Mouse (Mus musculus): Measurements from ENCODE around the gene Myo16. TPM values are rescaled to one million over a fixed set of nuclear protein-coding genes. Genes with fewer than 3 reads are reported as not detected.
A peak's percentile ranks its signal among the peaks of the same experiment; 100 is the strongest.

Gene Myo16
- polyA plus RNA-seq, 1 experiment from 2014 or later, result 4.1 TPM

DNA sequence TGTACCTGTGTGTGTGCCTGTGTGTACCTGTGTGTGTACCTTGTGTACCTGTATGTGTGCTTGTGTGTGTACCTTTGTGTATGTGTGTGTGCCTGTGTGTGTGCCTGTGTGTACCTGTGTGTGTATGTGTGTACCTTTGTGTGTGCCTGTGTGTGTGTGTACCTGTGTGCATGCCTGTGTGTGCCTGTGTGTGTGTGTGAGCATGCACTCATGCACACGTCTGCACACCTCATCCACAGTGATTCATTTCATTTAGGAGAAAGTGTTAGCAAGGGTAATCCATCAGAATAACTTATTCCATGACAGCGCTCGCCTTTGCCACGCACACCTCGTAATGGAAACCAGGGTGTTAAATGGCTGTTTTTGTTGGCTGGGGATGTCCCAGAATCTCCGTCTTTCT is 36.9 kb downstream of the Myo16 start:
- 83% methylated on average over 6 of the region's 6 CpGs for WGBS
- Histone ChIP-seq H3K36me3 (no peaks in the 10 kb centered on the region), H3K4me1 (no peaks in the 10 kb centered on the region), H3K27me3 (no peaks in the 10 kb centered on the region), H3K4me3 (no peak overlapping the region), H3K9ac (replicated peaks) (no peak overlapping the region), H3K9me3 (no peaks in the 10 kb centered on the region), H3K27ac (replicated peaks) (no peak overlapping the region), H3K4me2 (replicated peaks) (no peak overlapping the region)
- no peak for ATAC-seq (replicated peaks)

DNA sequence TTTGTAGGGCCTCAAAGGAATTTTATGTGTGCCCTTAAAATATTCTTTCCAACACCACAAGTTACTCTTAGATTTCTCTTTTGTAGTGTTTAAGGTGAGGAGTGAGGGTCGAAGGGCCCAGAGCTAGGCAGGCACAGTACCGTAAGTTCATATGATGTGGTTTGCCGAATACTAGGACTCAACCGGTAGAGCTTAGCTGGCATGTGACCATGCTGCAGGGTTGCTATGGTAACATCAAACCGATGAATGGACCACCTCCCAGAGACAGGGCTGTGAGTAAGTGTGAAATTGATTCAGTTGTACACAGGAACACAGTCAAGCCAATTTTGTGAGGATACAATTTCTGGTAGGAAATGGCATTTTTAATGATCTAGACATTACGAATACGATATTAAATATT is 44.5 kb downstream of the Myo16 start:
- 32% methylated on average over 7 of the region's 7 CpGs for WGBS
- Histone ChIP-seq H3K36me3 (no peaks in the 10 kb centered on the region), H3K4me2 (replicated peaks) (no peak overlapping the region), H3K4me3 (no peak overlapping the region), H3K9me3 (no peaks in the 10 kb centered on the region), H3K4me1 (peaks cover 26% of the 10 kb centered on the region), H3K27me3 (no peaks in the 10 kb centered on the region), H3K9ac (replicated peaks) (no peak overlapping the region), H3K27ac (replicated peaks) (no peak overlapping the region)
- ATAC-seq (replicated peaks), result peak; percentile 91

- Histone ChIP-seq H3K27me3 (no peaks in the 10 kb centered on the region), H3K4me3 (no peak overlapping the region), H3K9ac (replicated peaks) (no peak overlapping the region), H3K36me3 (no peaks in the 10 kb centered on the region), H3K9me3 (no peaks in the 10 kb centered on the region), H3K4me2 (replicated peaks) (no peak overlapping the region), H3K27ac (replicated peaks) (no peak overlapping the region), H3K4me1 (peaks cover 26% of the 10 kb centered on the region)
- WGBS, result 59% methylated on average over 5 of the region's 5 CpGs
- ATAC-seq (replicated peaks), result no peak; the same call in 1 of the 2 replicates
These were observed 45.6 kb downstream of the Myo16 start for GRCm38 (mm10) chr8:10199301-10199700.

- Histone ChIP-seq H3K9me3 (no peaks in the 10 kb centered on the region), H3K27ac (replicated peaks) (no peak overlapping the region), H3K27me3 (no peaks in the 10 kb centered on the region), H3K36me3 (no peaks in the 10 kb centered on the region), H3K4me1 (peaks cover 26% of the 10 kb centered on the region), H3K9ac (replicated peaks) (no peak overlapping the region), H3K4me3 (no peak overlapping the region), H3K4me2 (replicated peaks) (no peak overlapping the region)
- no peak for ATAC-seq (replicated peaks)
- 80% methylated on average over 8 of the region's 8 CpGs for WGBS
These were observed 46.3 kb downstream of the Myo16 start for GRCm38 (mm10) chr8:10200042-10200441.

GRCm38 (mm10) chr8:10215023-10215422 is 61.3 kb downstream of the Myo16 start:
- Histone ChIP-seq H3K9ac (replicated peaks) (no peak overlapping the region), H3K27me3 (no peaks in the 10 kb centered on the region), H3K36me3 (no peaks in the 10 kb centered on the region), H3K9me3 (no peaks in the 10 kb centered on the region), H3K4me2 (replicated peaks) (no peak overlapping the region), H3K27ac (replicated peaks) (no peak overlapping the region), H3K4me1 (no peaks in the 10 kb centered on the region), H3K4me3 (no peak overlapping the region)
- ATAC-seq (replicated peaks), result no peak
- WGBS, result 58% methylated on average over 3 of the region's 3 CpGs

GRCm38 (mm10) chr8:10219761-10220276 is 66.1 kb downstream of the Myo16 start:
- no peaks in the 10 kb centered on the region for H3K9me3 ChIP-seq
- no peak overlapping the region for H3K27ac ChIP-seq (replicated peaks)
- no peak for ATAC-seq (replicated peaks)
- no peak overlapping the region for H3K4me2 ChIP-seq (replicated peaks)
- WGBS, result 61% methylated on average over 5 of the region's 5 CpGs
- H3K27me3 ChIP-seq, result no peaks in the 10 kb centered on the region
- H3K9ac ChIP-seq (replicated peaks), result no peak overlapping the region
- no peaks in the 10 kb centered on the region for H3K36me3 ChIP-seq
- no peak overlapping the region for H3K4me3 ChIP-seq
- H3K4me1 ChIP-seq, result peaks cover 20% of the 10 kb centered on the region

- no peak overlapping the region for H3K4me2 ChIP-seq (replicated peaks)
- no peak overlapping the region for H3K27ac ChIP-seq (replicated peaks)
- no peaks in the 10 kb centered on the region for H3K9me3 ChIP-seq
- no peak for ATAC-seq (replicated peaks)
- no peaks in the 10 kb centered on the region for H3K36me3 ChIP-seq
- no peak overlapping the region for H3K4me3 ChIP-seq
- peaks cover 20% of the 10 kb centered on the region for H3K4me1 ChIP-seq
- H3K27me3 ChIP-seq, result no peaks in the 10 kb centered on the region
- 66% methylated on average over 2 of the region's 2 CpGs for WGBS
- H3K9ac ChIP-seq (replicated peaks), result no peak overlapping the region
These were observed 69.1 kb downstream of the Myo16 start for GRCm38 (mm10) chr8:10222770-10223169.

DNA sequence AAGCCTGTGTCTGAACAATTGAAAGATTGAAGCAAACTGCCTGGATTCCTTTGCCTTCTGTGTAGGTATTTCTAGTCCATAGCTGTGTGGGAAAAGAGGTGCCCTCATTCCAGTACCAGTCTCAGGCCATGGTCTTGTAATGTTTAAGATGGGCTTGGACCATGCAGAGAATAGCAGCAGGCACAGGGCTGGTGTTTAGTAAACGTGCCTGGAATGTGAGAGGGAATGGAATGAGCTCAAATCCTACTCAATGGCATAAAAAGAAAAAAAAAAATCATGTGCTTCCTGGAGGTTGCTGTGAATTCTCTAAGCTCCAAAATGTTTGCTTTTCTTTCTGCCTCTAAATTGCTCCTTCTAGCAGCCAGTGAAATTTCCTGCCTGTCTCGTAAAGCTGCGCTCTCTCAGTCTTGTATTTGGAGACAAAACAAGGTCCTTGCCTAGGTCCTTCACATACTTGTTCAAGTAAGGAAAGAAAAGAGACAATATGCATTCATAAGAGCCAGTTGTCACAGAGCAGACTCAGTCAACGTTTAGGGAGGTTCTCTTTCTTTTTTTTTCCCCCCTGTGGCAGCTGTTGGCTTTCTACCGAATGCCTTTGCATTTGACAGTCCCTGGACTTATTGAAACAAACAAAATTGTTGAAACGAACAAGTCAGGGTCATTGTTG is 70.0 kb downstream of the Myo16 start:
- Histone ChIP-seq H3K4me3 (no peak overlapping the region), H3K9me3 (no peaks in the 10 kb centered on the region), H3K4me1 (peaks cover 20% of the 10 kb centered on the region), H3K27ac (replicated peaks) (peak overlapping the region; percentile 57), H3K27me3 (no peaks in the 10 kb centered on the region), H3K4me2 (replicated peaks) (peak overlapping the region; percentile 11; the same call in 1 of the 2 replicates), H3K9ac (replicated peaks) (no peak overlapping the region), H3K36me3 (no peaks in the 10 kb centered on the region)
- peak; percentile 47; the same call in 1 of the 2 replicates for ATAC-seq (replicated peaks)
- 12% methylated on average over 6 of the region's 6 CpGs for WGBS

- WGBS, result 28% methylated on average over 10 of the region's 10 CpGs
These were observed 70.7 kb downstream of the Myo16 start for GRCm38 (mm10) chr8:10224305-10224971.

GRCm38 (mm10) chr8:10225018-10225417 is 71.3 kb downstream of the Myo16 start:
- Histone ChIP-seq H3K4me2 (replicated peaks) (no peak overlapping the region), H3K27ac (replicated peaks) (no peak overlapping the region), H3K36me3 (no peaks in the 10 kb centered on the region), H3K4me1 (peaks cover 20% of the 10 kb centered on the region), H3K9ac (replicated peaks) (no peak overlapping the region), H3K4me3 (no peak overlapping the region), H3K9me3 (no peaks in the 10 kb centered on the region), H3K27me3 (no peaks in the 10 kb centered on the region)
- ATAC-seq (replicated peaks), result 0 out of 2 replicates have a peak, but pooled peaks have one; percentile 37
- WGBS, result 66% methylated on average over 2 of the region's 2 CpGs

More at GRCm38 (mm10) chr8:10224305-10224971, 70.7 kb downstream of the Myo16 start:
- Histone ChIP-seq H3K27me3 (no peaks in the 10 kb centered on the region), H3K4me2 (replicated peaks) (peak overlapping the region; percentile 11), H3K27ac (replicated peaks) (peak overlapping the region; percentile 57), H3K36me3 (no peaks in the 10 kb centered on the region), H3K9me3 (no peaks in the 10 kb centered on the region), H3K9ac (replicated peaks) (no peak overlapping the region), H3K4me1 (peaks cover 20% of the 10 kb centered on the region), H3K4me3 (no peak overlapping the region)
- peak; percentile 85 for ATAC-seq (replicated peaks)

DNA sequence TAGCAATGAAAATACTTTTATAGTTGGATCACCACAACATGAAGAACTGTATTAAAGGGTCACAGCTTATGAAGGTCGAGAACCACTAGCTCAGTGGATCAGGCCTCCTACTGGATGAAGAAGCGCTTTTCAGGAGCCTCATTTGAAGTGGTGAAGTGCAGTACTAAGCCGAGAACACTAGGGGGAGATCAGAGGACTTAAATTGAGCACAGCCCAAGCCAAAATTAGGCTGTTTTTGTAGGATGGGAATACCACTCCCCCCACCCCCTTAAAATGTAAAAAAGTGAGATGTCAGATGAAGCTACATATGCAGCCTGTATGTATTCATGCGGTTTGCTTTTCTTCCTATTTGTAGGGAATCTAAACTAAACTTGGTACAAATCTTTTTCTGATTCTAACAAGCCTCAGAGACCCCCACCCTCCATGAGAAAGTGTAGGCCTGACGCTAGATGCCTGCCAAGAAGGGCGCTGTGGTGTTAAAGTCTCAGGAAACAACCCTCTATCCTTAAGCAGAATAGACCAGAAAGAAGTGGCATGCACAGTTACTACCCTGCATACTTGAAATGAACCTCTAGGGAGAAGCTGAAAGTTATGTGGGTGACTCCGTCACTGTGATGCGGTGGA is 77.1 kb downstream of the Myo16 start:
- Histone ChIP-seq H3K4me1 (no peaks in the 10 kb centered on the region), H3K27ac (replicated peaks) (no peak overlapping the region), H3K4me3 (no peak overlapping the region), H3K9me3 (no peaks in the 10 kb centered on the region), H3K36me3 (no peaks in the 10 kb centered on the region), H3K4me2 (replicated peaks) (no peak overlapping the region), H3K27me3 (no peaks in the 10 kb centered on the region), H3K9ac (replicated peaks) (no peak overlapping the region)
- 53% methylated on average over 8 of the region's 8 CpGs for WGBS
- ATAC-seq (replicated peaks), result peak; percentile 62; the same call in 1 of the 2 replicates

GRCm38 (mm10) chr8:10234516-10234915 is 80.8 kb downstream of the Myo16 start:
- Histone ChIP-seq H3K4me3 (no peak overlapping the region), H3K4me1 (no peaks in the 10 kb centered on the region), H3K9me3 (no peaks in the 10 kb centered on the region), H3K27ac (replicated peaks) (peak overlapping the region; percentile 38; the same call in 1 of the 2 replicates), H3K4me2 (replicated peaks) (no peak overlapping the region), H3K27me3 (no peaks in the 10 kb centered on the region), H3K36me3 (no peaks in the 10 kb centered on the region), H3K9ac (replicated peaks) (no peak overlapping the region)
- ATAC-seq (replicated peaks), result no peak
- WGBS, result 77% methylated on average over 2 of the region's 2 CpGs
